In genomic region chr16:44962777-44963176, GRCm38 (mm10) we compare ENCODE assay signal across 1 mouse cellular context.
A peak's percentile ranks its signal among the peaks of the same experiment; 100 is the strongest.
TF ChIP-seq lines count a peak whose summit lies in the region.

No protein-coding gene starts in this region.

TF ChIP-seq in CH12.LX, 34 proteins besides CTCF, POLR2A, EP300 and RAD21 (continued from another document):
- 0 out of 2 replicates have a peak, but pooled peaks have one; percentile 45 for TF ChIP-seq E2F4 (IDR thresholded peaks at IDR 0.05; ENCODE audit: insufficient replicate concordance, low read depth, low read length)
- TF ChIP-seq SIN3A (IDR thresholded peaks at IDR 0.05; ENCODE audit: low read length), result peak; percentile 81
- TF ChIP-seq ZMIZ1 (IDR thresholded peaks at IDR 0.05; ENCODE audit: low read depth, low read length), result no peak
- TF ChIP-seq ZKSCAN1 (IDR thresholded peaks at IDR 0.05; ENCODE audit: borderline replicate concordance, low read depth, low read length), result no peak
- TF ChIP-seq GABPA (IDR thresholded peaks at IDR 0.05; ENCODE audit: insufficient replicate concordance, low read depth, low read length), result no peak
- TF ChIP-seq MYC (IDR thresholded peaks at IDR 0.05; ENCODE audit: low read depth, low read length), result peak; percentile 84; the same call in 1 of the 2 replicates
- TF ChIP-seq NRF1 (IDR thresholded peaks at IDR 0.05; ENCODE audit: low read depth, low read length), result no peak
- TF ChIP-seq RCOR1 (conservative IDR thresholded peaks at IDR 0.05; ENCODE audit: low read depth, low read length), result peak; percentile 61
- TF ChIP-seq PAX5 (IDR thresholded peaks at IDR 0.05; ENCODE audit: low read length), result no peak
- 0 out of 2 replicates have a peak, but pooled peaks have one; percentile 39 for TF ChIP-seq HCFC1 (IDR thresholded peaks at IDR 0.05; ENCODE audit: low read depth, low read length)
- no peak for TF ChIP-seq UBTF (IDR thresholded peaks at IDR 0.05; ENCODE audit: low read depth, low read length)
